Mouse (Mus musculus) heart, adult 2 months (tissue): ENCODE results near the gene Fam181a.

Source experiments
- CTCF ChIP-seq: fragments of 200-600 bp; IDR thresholded peaks from 2 replicates; pipeline ENCODE4 v1.8.1; 2022; ENCODE audit warnings: antibody characterized with exemption, mild to moderate bottlenecking, moderate library complexity
- EP300 ChIP-seq: fragments of 200-500 bp; IDR thresholded peaks from 2 replicates; pipeline ENCODE4 v1.6.1; 2011; ENCODE audit warnings: low read depth, low read length, control low read depth; ENCODE audit not compliant: insufficient read depth
- POLR2A ChIP-seq: fragments of 200-500 bp; IDR thresholded peaks from 2 replicates; pipeline ENCODE4 v1.6.1; 2011; ENCODE audit warnings: mild to moderate bottlenecking, low read depth, low read length, control low read depth; ENCODE audit not compliant: insufficient read depth

DNA sequence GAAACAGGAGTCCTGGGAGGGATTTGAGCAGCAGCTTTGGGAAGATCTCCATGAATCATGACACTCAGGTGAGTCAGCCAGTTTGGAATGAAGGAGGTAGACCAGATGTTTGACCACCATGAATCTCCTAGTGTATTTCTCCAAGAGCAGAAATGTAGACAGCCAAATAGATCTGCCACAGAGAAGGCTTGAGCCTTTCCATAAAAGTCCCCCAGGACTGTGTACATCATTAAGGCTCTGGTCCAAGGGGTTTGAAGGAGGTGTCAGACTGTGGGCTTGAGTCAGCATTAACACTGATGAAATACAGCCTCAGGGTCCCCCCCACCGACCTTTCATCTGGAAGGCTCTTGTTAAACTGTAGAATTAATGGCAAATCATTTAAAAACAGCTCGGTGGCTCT, 29.3 kb upstream of the Fam181a start:
- TF ChIP-seq CTCF: no peak
- TF ChIP-seq EP300: no peak
- TF ChIP-seq POLR2A: no peak
